Mouse (Mus musculus): ENCODE measurements at regions not wholly inside any gene's neighbourhood (a gene's known extent, or its start where the extent isn't known, plus 50 kb on each side); places are given as distances from the start of the nearest gene placed in this dataset.

GRCm38 (mm10) chr4:9935949-9936348 is 938.3 kb upstream of the 2610301B20Rik start:
- H3K36me3 ChIP-seq (ENCODE audit: control insufficient read depth, insufficient read depth, low read length), result no peaks in the 10 kb centered on the region
- H3K9ac ChIP-seq (ENCODE audit: low read length), result no peak overlapping the region
- no peak overlapping the region for H3K27ac ChIP-seq (ENCODE audit: low read length)
- H3K4me2 ChIP-seq (ENCODE audit: low read depth, low read length), result no peak overlapping the region
- no peaks in the 10 kb centered on the region for H3K9me3 ChIP-seq (ENCODE audit: control insufficient read depth, low read length)
- ATAC-seq (ENCODE audit: low read depth), result no peak
- H3K4me3 ChIP-seq (ENCODE audit: low read length), result no peak overlapping the region
- 36% methylated on average over 3 of the region's 3 CpGs for WGBS
- no peaks in the 10 kb centered on the region for H3K4me1 ChIP-seq (replicated peaks; ENCODE audit: control insufficient read depth, insufficient read depth, low read length)
- no peaks in the 10 kb centered on the region for H3K27me3 ChIP-seq (ENCODE audit: control insufficient read depth, insufficient read depth, low read depth, low read length)

GRCm38 (mm10) chr4:9951441-9951840 is 922.9 kb upstream of the 2610301B20Rik start:
- WGBS, result 84% methylated on average over 4 of the region's 4 CpGs
- H3K4me2 ChIP-seq (ENCODE audit: low read depth, low read length), result no peak overlapping the region
- H3K27me3 ChIP-seq (ENCODE audit: control insufficient read depth, insufficient read depth, low read depth, low read length), result no peaks in the 10 kb centered on the region
- H3K9me3 ChIP-seq (ENCODE audit: control insufficient read depth, low read length), result no peaks in the 10 kb centered on the region
- no peak overlapping the region for H3K9ac ChIP-seq (ENCODE audit: low read length)
- H3K4me3 ChIP-seq (ENCODE audit: low read length), result no peak overlapping the region
- H3K4me1 ChIP-seq (replicated peaks; ENCODE audit: control insufficient read depth, insufficient read depth, low read length), result no peaks in the 10 kb centered on the region
- no peak overlapping the region for H3K27ac ChIP-seq (ENCODE audit: low read length)
- no peaks in the 10 kb centered on the region for H3K36me3 ChIP-seq (ENCODE audit: control insufficient read depth, insufficient read depth, low read length)
- no peak for ATAC-seq (ENCODE audit: low read depth)

- ATAC-seq (ENCODE audit: low read depth), result no peak
- Histone ChIP-seq H3K36me3 (ENCODE audit: control insufficient read depth, insufficient read depth, low read length) (no peaks in the 10 kb centered on the region), H3K27me3 (ENCODE audit: control insufficient read depth, insufficient read depth, low read depth, low read length) (no peaks in the 10 kb centered on the region), H3K4me2 (ENCODE audit: low read depth, low read length) (no peak overlapping the region), H3K9me3 (ENCODE audit: control insufficient read depth, low read length) (no peaks in the 10 kb centered on the region), H3K4me3 (ENCODE audit: low read length) (no peak overlapping the region), H3K9ac (ENCODE audit: low read length) (no peak overlapping the region), H3K4me1 (replicated peaks; ENCODE audit: control insufficient read depth, insufficient read depth, low read length) (no peaks in the 10 kb centered on the region), H3K27ac (ENCODE audit: low read length) (no peak overlapping the region)
These were observed 899.7 kb upstream of the 2610301B20Rik start for GRCm38 (mm10) chr4:9974631-9975030.

GRCm38 (mm10) chr4:9981354-9982040 is 892.8 kb upstream of the 2610301B20Rik start:
- no peaks in the 10 kb centered on the region for H3K4me1 ChIP-seq (replicated peaks; ENCODE audit: control insufficient read depth, insufficient read depth, low read length)

GRCm38 (mm10) chr4:9982786-9983525 is 891.3 kb upstream of the 2610301B20Rik start:
- Histone ChIP-seq H3K4me2 (ENCODE audit: low read depth, low read length) (no peak overlapping the region), H3K36me3 (ENCODE audit: control insufficient read depth, insufficient read depth, low read length) (no peaks in the 10 kb centered on the region), H3K9me3 (ENCODE audit: control insufficient read depth, low read length) (no peaks in the 10 kb centered on the region), H3K4me1 (replicated peaks; ENCODE audit: control insufficient read depth, insufficient read depth, low read length) (no peaks in the 10 kb centered on the region), H3K27me3 (ENCODE audit: control insufficient read depth, insufficient read depth, low read depth, low read length) (no peaks in the 10 kb centered on the region), H3K4me3 (ENCODE audit: low read length) (no peak overlapping the region), H3K9ac (ENCODE audit: low read length) (no peak overlapping the region), H3K27ac (ENCODE audit: low read length) (peak overlapping the region; percentile 7; the same call in 1 of the 2 replicates)
- WGBS, result 39% methylated on average over 7 of the region's 7 CpGs
- ATAC-seq (ENCODE audit: low read depth), result peak; percentile 92

More at GRCm38 (mm10) chr4:9981354-9982040, 892.8 kb upstream of the 2610301B20Rik start:
- WGBS, result 69% methylated on average over 3 of the region's 3 CpGs
- no peaks in the 10 kb centered on the region for H3K36me3 ChIP-seq (ENCODE audit: control insufficient read depth, insufficient read depth, low read length)
- H3K27me3 ChIP-seq (ENCODE audit: control insufficient read depth, insufficient read depth, low read depth, low read length), result no peaks in the 10 kb centered on the region
- H3K4me3 ChIP-seq (ENCODE audit: low read length), result no peak overlapping the region
- H3K27ac ChIP-seq (ENCODE audit: low read length), result no peak overlapping the region
- no peak overlapping the region for H3K9ac ChIP-seq (ENCODE audit: low read length)
- no peak for ATAC-seq (ENCODE audit: low read depth)
- no peak overlapping the region for H3K4me2 ChIP-seq (ENCODE audit: low read depth, low read length)
- H3K9me3 ChIP-seq (ENCODE audit: control insufficient read depth, low read length), result no peaks in the 10 kb centered on the region

GRCm38 (mm10) chr4:9993871-9994270 is 880.4 kb upstream of the 2610301B20Rik start:
- ATAC-seq (ENCODE audit: low read depth), result no peak
- H3K27ac ChIP-seq (ENCODE audit: low read length), result no peak overlapping the region
- 37% methylated on average over 1 of the region's 1 CpGs for WGBS

GRCm38 (mm10) chr4:9994466-9994865 is 879.8 kb upstream of the 2610301B20Rik start:
- no peak overlapping the region for H3K4me3 ChIP-seq (ENCODE audit: low read length)
- no peaks in the 10 kb centered on the region for H3K27me3 ChIP-seq (ENCODE audit: control insufficient read depth, insufficient read depth, low read depth, low read length)
- peak; percentile 86 for ATAC-seq (ENCODE audit: low read depth)
- no peaks in the 10 kb centered on the region for H3K9me3 ChIP-seq (ENCODE audit: control insufficient read depth, low read length)
- no peaks in the 10 kb centered on the region for H3K36me3 ChIP-seq (ENCODE audit: control insufficient read depth, insufficient read depth, low read length)
- H3K9ac ChIP-seq (ENCODE audit: low read length), result no peak overlapping the region
- peak overlapping the region; percentile 63 for H3K27ac ChIP-seq (ENCODE audit: low read length)
- 38% methylated on average over 1 of the region's 1 CpGs for WGBS
- peaks cover 9% of the 10 kb centered on the region for H3K4me1 ChIP-seq (replicated peaks; ENCODE audit: control insufficient read depth, insufficient read depth, low read length)
- no peak overlapping the region for H3K4me2 ChIP-seq (ENCODE audit: low read depth, low read length)

More at GRCm38 (mm10) chr4:9993871-9994270, 880.4 kb upstream of the 2610301B20Rik start:
- Histone ChIP-seq H3K36me3 (ENCODE audit: control insufficient read depth, insufficient read depth, low read length) (no peaks in the 10 kb centered on the region), H3K4me3 (ENCODE audit: low read length) (no peak overlapping the region), H3K4me1 (replicated peaks; ENCODE audit: control insufficient read depth, insufficient read depth, low read length) (peaks cover 9% of the 10 kb centered on the region), H3K4me2 (ENCODE audit: low read depth, low read length) (no peak overlapping the region), H3K9ac (ENCODE audit: low read length) (no peak overlapping the region), H3K27me3 (ENCODE audit: control insufficient read depth, insufficient read depth, low read depth, low read length) (no peaks in the 10 kb centered on the region), H3K9me3 (ENCODE audit: control insufficient read depth, low read length) (no peaks in the 10 kb centered on the region)

- ATAC-seq (ENCODE audit: low read depth), result no peak
- H3K27ac ChIP-seq (ENCODE audit: low read length), result no peak overlapping the region
- H3K9me3 ChIP-seq (ENCODE audit: control insufficient read depth, low read length), result no peaks in the 10 kb centered on the region
- H3K4me1 ChIP-seq (replicated peaks; ENCODE audit: control insufficient read depth, insufficient read depth, low read length), result no peaks in the 10 kb centered on the region
- H3K36me3 ChIP-seq (ENCODE audit: control insufficient read depth, insufficient read depth, low read length), result no peaks in the 10 kb centered on the region
- H3K4me2 ChIP-seq (ENCODE audit: low read depth, low read length), result no peak overlapping the region
- H3K9ac ChIP-seq (ENCODE audit: low read length), result no peak overlapping the region
- H3K4me3 ChIP-seq (ENCODE audit: low read length), result no peak overlapping the region
- no peaks in the 10 kb centered on the region for H3K27me3 ChIP-seq (ENCODE audit: control insufficient read depth, insufficient read depth, low read depth, low read length)
These were observed 844.0 kb upstream of the 2610301B20Rik start for GRCm38 (mm10) chr4:10030316-10030715.

- Histone ChIP-seq H3K9ac (ENCODE audit: low read length) (no peak overlapping the region), H3K36me3 (ENCODE audit: control insufficient read depth, insufficient read depth, low read length) (no peaks in the 10 kb centered on the region), H3K4me1 (replicated peaks; ENCODE audit: control insufficient read depth, insufficient read depth, low read length) (no peaks in the 10 kb centered on the region), H3K4me3 (ENCODE audit: low read length) (no peak overlapping the region), H3K27ac (ENCODE audit: low read length) (no peak overlapping the region), H3K9me3 (ENCODE audit: control insufficient read depth, low read length) (no peaks in the 10 kb centered on the region), H3K27me3 (ENCODE audit: control insufficient read depth, insufficient read depth, low read depth, low read length) (no peaks in the 10 kb centered on the region), H3K4me2 (ENCODE audit: low read depth, low read length) (no peak overlapping the region)
- 29% methylated on average over 3 of the region's 3 CpGs for WGBS
- ATAC-seq (ENCODE audit: low read depth), result no peak
These were observed 842.5 kb upstream of the 2610301B20Rik start for GRCm38 (mm10) chr4:10031764-10032163.
